Mouse (Mus musculus): Measurements from ENCODE around the gene Kdm4c.
"Not testable (repeated sequence)": the region's sequence is repeated elsewhere in the genome, so short reads cannot be mapped to it uniquely, and the experiment has no call there.

The Kdm4c gene

DNA sequence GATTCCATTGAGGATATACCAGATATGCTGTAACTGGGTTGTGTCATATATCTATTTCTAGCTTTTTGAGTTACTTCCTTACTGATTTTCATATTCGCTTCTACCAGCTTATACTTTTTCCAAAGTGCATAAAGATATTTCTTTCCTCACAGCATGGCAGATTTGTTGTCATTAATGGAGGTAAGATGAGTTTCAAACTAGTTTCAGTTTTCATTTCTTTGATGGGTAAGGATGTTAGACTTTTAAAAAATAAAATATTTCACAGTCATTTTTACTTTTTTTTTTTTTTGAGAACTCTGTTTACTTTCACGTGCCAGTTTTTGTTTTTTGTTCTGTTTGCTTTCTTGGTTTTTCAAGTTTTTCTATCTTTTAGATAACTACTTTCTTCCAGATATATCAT, 70.6 kb downstream of the Kdm4c start:
- DNase-seq: no peak

- no peak for DNase-seq
Measured at GRCm38 (mm10) chr4:74315388-74315787, 73.1 kb downstream of the Kdm4c start.

GRCm38 (mm10) chr4:74319313-74319712, 77.0 kb downstream of the Kdm4c start:
- no peak for DNase-seq

DNA sequence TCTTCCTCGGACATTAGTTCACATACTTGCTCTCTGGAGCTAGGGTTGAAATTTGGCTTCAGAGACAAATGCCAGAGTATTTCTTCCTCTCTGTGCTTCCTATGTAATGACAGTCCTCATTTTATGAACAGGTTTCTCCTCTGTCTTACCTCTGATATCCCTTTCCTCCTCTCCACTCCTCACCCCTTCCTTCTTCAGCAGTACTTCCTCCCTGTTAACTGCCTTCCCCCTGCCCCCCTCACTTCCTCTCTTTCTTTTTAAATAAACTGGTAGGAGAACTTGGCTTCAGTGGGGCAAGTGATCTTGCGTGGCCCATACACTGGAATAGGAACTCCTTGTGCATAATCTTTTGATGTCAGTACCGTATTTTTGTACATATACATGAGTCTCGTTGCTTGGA, 115.2 kb downstream of the Kdm4c start:
- no peak for DNase-seq

- no peak for DNase-seq
Measured at GRCm38 (mm10) chr4:74360274-74360673, 118.0 kb downstream of the Kdm4c start.

DNA sequence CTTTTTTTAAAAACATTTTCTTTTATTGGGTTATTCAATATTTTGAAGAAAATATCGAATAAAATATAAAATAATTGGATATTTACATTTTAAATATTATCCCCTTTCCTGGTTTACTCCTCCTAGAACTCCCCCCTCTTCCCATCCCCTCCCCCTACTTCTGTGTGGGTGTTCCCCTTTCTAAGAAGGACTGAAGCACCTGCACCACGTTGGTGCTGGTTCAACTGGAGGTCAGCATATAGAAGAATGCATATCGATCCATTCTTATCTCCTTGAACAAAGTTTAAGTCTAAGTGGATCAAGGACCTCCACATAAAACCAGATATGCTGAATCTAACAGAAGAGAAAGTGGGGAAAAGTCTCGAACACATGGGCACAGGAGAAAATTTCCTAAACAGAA, 144.3 kb downstream of the Kdm4c start:
- no peak for DNase-seq

- DNase-seq: no peak
Measured at GRCm38 (mm10) chr4:74393162-74393561, 150.9 kb downstream of the Kdm4c start.

- no peak for DNase-seq
Measured at GRCm38 (mm10) chr4:74396562-74396961, 154.3 kb downstream of the Kdm4c start.

GRCm38 (mm10) chr4:74401617-74402313, 159.5 kb downstream of the Kdm4c start:
- DNase-seq: not testable (repeated sequence)

GRCm38 (mm10) chr4:74408731-74409130, 166.4 kb downstream of the Kdm4c start:
- no peak for DNase-seq

GRCm38 (mm10) chr4:74419794-74420193, 177.5 kb downstream of the Kdm4c start:
- DNase-seq: no peak

Data from cerebellum, adult 9-10 months (tissue).